Mouse (Mus musculus) CH12.LX (cell line): ENCODE measurements at regions not wholly inside any gene's neighbourhood (a gene's known extent, or its start where the extent isn't known, plus 50 kb on each side); places are given as distances from the start of the nearest gene placed in this dataset.

Experiments
- DNase-seq: peaks from one replicate; pipeline ENCODE4 v3.0.0-alpha.2; 2013; ENCODE audit errors: extremely low read depth
- H3K27ac ChIP-seq: 2 replicates; pipeline ENCODE4 v1.5.1; 2012; ENCODE audit warnings: low read depth, mild to moderate bottlenecking, control low read depth, moderate library complexity; ENCODE audit not compliant: insufficient read depth
- H3K27me3 ChIP-seq: replicated peaks from 2 replicates; pipeline ENCODE3; 2012; ENCODE audit warnings: inconsistent platforms
- H3K36me3 ChIP-seq, 2 experiments: replicated peaks in 1 of 2; 2 replicates each; pipeline versions ENCODE3 to v1.6.1; 2012; ENCODE audit warnings: inconsistent platforms in 1 of 2, low read length in 1 of 2, mild to moderate bottlenecking in 1 of 2, mixed read lengths in 1 of 2, moderate library complexity in 1 of 2; ENCODE audit not compliant: control insufficient read depth in 1 of 2, insufficient read depth in 1 of 2
- H3K4me1 ChIP-seq, 2 experiments: 2 replicates each; pipeline ENCODE4 v1.6.1; 2012; ENCODE audit warnings: inconsistent platforms in 1 of 2, moderate library complexity in 1 of 2; ENCODE audit not compliant: insufficient read depth in 2 of 2, control insufficient read depth in 1 of 2
- H3K4me2 ChIP-seq: 2 replicates; pipeline ENCODE4 v1.6.1; 2012; ENCODE audit warnings: low read depth, mild to moderate bottlenecking, control low read depth; ENCODE audit not compliant: poor library complexity, insufficient read depth, severe bottlenecking
- H3K4me3 ChIP-seq, 3 experiments: fragments of 150-350 bp in 1 of 3; sonication (generic) in 1 of 3; replicated peaks in 1 of 3; 2 replicates each; pipeline versions ENCODE3 to v1.5.1; 2011 to 2012; ENCODE audit warnings: low read depth in 2 of 3, low read length in 2 of 3, mild to moderate bottlenecking in 2 of 3, moderate library complexity in 2 of 3, control low read depth in 1 of 3, improper control_type of control experiment in 1 of 3, inconsistent platforms in 1 of 3, mixed read lengths in 1 of 3; ENCODE audit not compliant: poor library complexity in 1 of 3
- H3K79me2 ChIP-seq: replicated peaks from 2 replicates; pipeline ENCODE4 v1.6.1; 2012; ENCODE audit warnings: mild to moderate bottlenecking, moderate library complexity; ENCODE audit not compliant: control insufficient read depth, poor library complexity, insufficient read depth, severe bottlenecking; ENCODE audit errors: extremely low read depth
- H3K9ac ChIP-seq: 2 replicates; pipeline ENCODE4 v1.6.1; 2012; ENCODE audit warnings: low read depth, mild to moderate bottlenecking, control low read depth, moderate library complexity; ENCODE audit not compliant: insufficient read depth
- H3K9me3 ChIP-seq: replicated peaks from 2 replicates; pipeline ENCODE3; 2012; ENCODE audit warnings: low read length, inconsistent platforms, mixed read lengths
- BHLHE40 ChIP-seq: IDR thresholded peaks from 2 replicates; pipeline ENCODE4 v1.6.1; 2011; ENCODE audit warnings: mild to moderate bottlenecking, low read depth, low read length, improper control_type of control experiment
- CHD1 ChIP-seq: IDR thresholded peaks from 2 replicates; pipeline ENCODE4 v1.6.1; 2012; ENCODE audit warnings: low read depth, low read length, improper control_type of control experiment, inconsistent platforms
- ELF1 ChIP-seq: IDR thresholded peaks from 2 replicates; pipeline ENCODE4 v1.6.1; 2014; ENCODE audit warnings: low read depth, mild to moderate bottlenecking, inconsistent platforms, low read length, improper control_type of control experiment
- HCFC1 ChIP-seq: IDR thresholded peaks from 2 replicates; pipeline ENCODE4 v1.6.1; 2012; ENCODE audit warnings: low read depth, mild to moderate bottlenecking, inconsistent platforms, low read length, improper control_type of control experiment
- IRF4 ChIP-seq: IDR thresholded peaks from 2 replicates; pipeline ENCODE4 v1.6.1; 2014; ENCODE audit warnings: low read depth, mild to moderate bottlenecking, inconsistent platforms, low read length, improper control_type of control experiment
- JUN ChIP-seq: IDR thresholded peaks from 2 replicates; pipeline ENCODE4 v1.6.1; 2011; ENCODE audit warnings: low read depth, mild to moderate bottlenecking, low read length, improper control_type of control experiment, moderate library complexity; ENCODE audit not compliant: insufficient read depth
- JUND ChIP-seq: conservative IDR thresholded peaks from 2 replicates; pipeline ENCODE4 v1.6.1; 2011; ENCODE audit warnings: low read depth, low read length, improper control_type of control experiment
- KAT2A ChIP-seq: IDR thresholded peaks from 2 replicates; pipeline ENCODE4 v1.6.1; 2012; ENCODE audit warnings: low read length, improper control_type of control experiment, inconsistent platforms; ENCODE audit not compliant: insufficient replicate concordance
- MAFK ChIP-seq: IDR thresholded peaks from 2 replicates; pipeline ENCODE4 v1.6.1; 2011; ENCODE audit warnings: low read length, improper control_type of control experiment; ENCODE audit not compliant: insufficient replicate concordance
- MAX ChIP-seq: IDR thresholded peaks from 2 replicates; pipeline ENCODE4 v1.6.1; 2011; ENCODE audit warnings: low read length, improper control_type of control experiment
- MAZ ChIP-seq: IDR thresholded peaks from 2 replicates; pipeline ENCODE4 v1.6.1; 2012; ENCODE audit warnings: low read depth, mild to moderate bottlenecking, inconsistent platforms, low read length, improper control_type of control experiment, moderate library complexity
- MXI1 ChIP-seq: IDR thresholded peaks from 2 replicates; pipeline ENCODE4 v1.6.1; 2011; ENCODE audit warnings: mild to moderate bottlenecking, low read depth, low read length, improper control_type of control experiment
- NELFE ChIP-seq: IDR thresholded peaks from 2 replicates; pipeline ENCODE4 v1.6.1; 2011; ENCODE audit warnings: low read depth, low read length, improper control_type of control experiment
- POLR2A ChIP-seq: IDR thresholded peaks from 2 replicates; pipeline ENCODE4 v1.6.1; 2011; ENCODE audit warnings: low read depth, mild to moderate bottlenecking, improper control_type of control experiment, low read length
- RAD21 ChIP-seq: IDR thresholded peaks from 2 replicates; pipeline ENCODE4 v1.6.1; 2011; ENCODE audit warnings: low read depth, mild to moderate bottlenecking, low read length, improper control_type of control experiment, moderate library complexity
- RCOR1 ChIP-seq: conservative IDR thresholded peaks from 2 replicates; pipeline ENCODE4 v1.6.1; 2012; ENCODE audit warnings: low read depth, mild to moderate bottlenecking, inconsistent platforms, low read length, improper control_type of control experiment
- TBP ChIP-seq: conservative IDR thresholded peaks from 2 replicates; pipeline ENCODE4 v1.6.1; 2011; ENCODE audit warnings: low read depth, low read length, improper control_type of control experiment
- TCF12 ChIP-seq: IDR thresholded peaks from 2 replicates; pipeline ENCODE4 v1.6.1; 2014; ENCODE audit warnings: low read depth, mild to moderate bottlenecking, inconsistent platforms, low read length, improper control_type of control experiment
- ZMIZ1 ChIP-seq: IDR thresholded peaks from 2 replicates; pipeline ENCODE4 v1.6.1; 2012; ENCODE audit warnings: low read depth, mild to moderate bottlenecking, inconsistent platforms, low read length, improper control_type of control experiment
- dilution Hi-C: fragments of 300-500 bp; cut with MboI; formaldehyde crosslinking; loops from 2 replicates; pipeline ENCODE4 v1.14.3; 2020; ENCODE audit warnings: low sequenced_read_pairs; ENCODE audit not compliant: extremely low pct_unique_long_range_greater_than_20kb, extremely low pct_ligation_motif_present
- in situ Hi-C: fragments of 300-500 bp; cut with MboI; formaldehyde crosslinking; loops from 3 replicates; pipeline ENCODE4 v1.14.3; 2019; ENCODE audit warnings: low sequenced_read_pairs, low pct_ligation_motif_present, low pct_unique_long_range_greater_than_20kb, mixed read lengths

DNA sequence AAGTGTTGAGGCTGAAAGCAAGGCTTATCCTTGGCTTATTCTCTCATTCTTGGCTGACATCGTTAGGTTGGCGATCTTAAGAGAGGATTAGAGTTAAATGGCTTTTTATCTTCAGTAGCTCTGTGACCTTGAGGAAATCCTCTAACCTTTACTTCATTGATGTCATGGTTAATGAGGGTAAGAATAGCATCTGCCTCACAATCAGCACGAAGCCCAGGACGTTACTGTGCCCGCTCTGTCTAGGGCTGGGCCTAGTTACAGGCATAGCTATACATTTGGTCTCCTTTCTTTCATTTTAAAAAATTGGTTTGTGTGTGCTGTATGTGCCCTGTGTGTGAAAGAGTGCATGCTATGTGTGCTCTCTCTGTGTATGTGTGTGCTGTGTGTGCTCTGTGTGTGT, 145.1 kb upstream of the Gadl1 start:
- no peak overlapping the region for H3K9ac ChIP-seq
- no peak overlapping the region for H3K27ac ChIP-seq
- no peak for TF ChIP-seq ELF1
- TF ChIP-seq RCOR1, result no peak
- TF ChIP-seq CHD1, result no peak
- no peak for TF ChIP-seq POLR2A
- no peak for TF ChIP-seq TBP
- no peak for TF ChIP-seq TCF12
- TF ChIP-seq JUND, result no peak
- no peak for TF ChIP-seq MAZ
- no peak for TF ChIP-seq HCFC1
- no peak for TF ChIP-seq IRF4
- TF ChIP-seq MAX, result no peak
- no peak for TF ChIP-seq RAD21
- no peak for TF ChIP-seq MAFK
- no peak for TF ChIP-seq MXI1
- TF ChIP-seq ZMIZ1, result no peak
- TF ChIP-seq NELFE, result no peak
- no peak for TF ChIP-seq BHLHE40
- TF ChIP-seq JUN, result no peak
- no peaks in the 10 kb centered on the region for H3K27me3 ChIP-seq
- no peaks in the 10 kb centered on the region for H3K4me1 ChIP-seq
- DNase-seq, result no peak
- dilution Hi-C loops, result no loop called here
- H3K9me3 ChIP-seq, result no peaks in the 10 kb centered on the region
- in situ Hi-C loops, result no loop called here
- no peaks in the 10 kb centered on the region for H3K79me2 ChIP-seq
- H3K36me3 ChIP-seq, result no peaks in the 10 kb centered on the region
- no peak overlapping the region for H3K4me3 ChIP-seq
- no peak overlapping the region for H3K4me2 ChIP-seq

DNA sequence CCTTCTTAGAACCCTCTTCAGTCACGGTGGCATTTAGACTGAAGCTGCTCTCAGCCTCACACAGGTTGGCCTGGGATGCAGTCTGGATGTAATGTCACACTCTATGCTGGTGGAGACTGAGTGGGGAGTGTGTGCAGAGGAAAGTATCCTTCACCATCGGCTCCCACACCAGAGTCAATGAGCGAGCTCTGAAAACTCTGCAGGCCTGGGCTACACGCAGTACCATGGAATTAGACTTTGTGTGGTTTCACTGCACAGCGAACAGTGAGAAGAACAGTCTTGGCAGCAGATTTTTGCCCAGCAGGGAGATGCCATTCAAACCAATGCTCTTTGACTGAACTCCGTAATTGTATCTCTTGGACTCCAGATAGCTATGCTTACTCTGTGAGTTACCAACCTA, 142.8 kb upstream of the Gadl1 start:
- Histone ChIP-seq H3K79me2 (no peaks in the 10 kb centered on the region), H3K4me2 (no peak overlapping the region), H3K36me3 (no peaks in the 10 kb centered on the region), H3K9ac (no peak overlapping the region), H3K9me3 (no peaks in the 10 kb centered on the region), H3K27ac (no peak overlapping the region), H3K27me3 (no peaks in the 10 kb centered on the region), H3K4me1 (no peaks in the 10 kb centered on the region), H3K4me3 (no peak overlapping the region)
- no peak for DNase-seq
- TF ChIP-seq KAT2A (no peak), MAZ (no peak)
- in situ Hi-C loops (no loop called here), dilution Hi-C loops (no loop called here)
